Mouse (Mus musculus) liver, postnatal 0 days (tissue): Measurements from ENCODE around the gene Sae1.
"Not testable (repeated sequence)": the region's sequence is repeated elsewhere in the genome, so short reads cannot be mapped to it uniquely, and the experiment has no call there.

ENCODE experiments used
- CTCF ChIP-seq: sonication (generic); IDR thresholded peaks from 2 replicates; pipeline ENCODE4 v1.5.1; 2016; ENCODE audit warnings: antibody characterized with exemption, low read depth
- EP300 ChIP-seq: IDR thresholded peaks from 2 replicates; pipeline ENCODE4 v1.6.1; 2016; ENCODE audit warnings: antibody characterized with exemption, low read depth, mild to moderate bottlenecking

DNA sequence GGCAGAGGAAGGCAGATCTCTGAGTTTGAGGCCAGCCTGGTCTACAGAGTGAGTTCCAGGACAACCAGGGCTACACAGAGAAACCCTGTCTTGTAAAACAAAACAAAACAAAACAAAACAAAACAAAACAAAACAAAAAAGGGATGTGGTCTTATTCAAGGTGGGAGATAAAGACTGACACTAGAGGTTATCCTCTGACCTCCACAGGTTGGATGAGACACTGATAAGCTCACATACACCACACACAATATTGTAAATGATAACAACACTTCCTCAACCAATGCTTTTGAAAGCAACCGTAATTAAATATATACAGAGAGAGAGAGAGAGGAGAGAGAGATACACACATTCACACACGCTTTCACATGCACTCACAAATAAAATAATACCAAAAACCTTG, 2.3 kb upstream of the Sae1 start:
- not testable (repeated sequence) for TF ChIP-seq EP300, CTCF
